Mouse (Mus musculus): ENCODE measurements at regions not wholly inside any gene's neighbourhood (a gene's known extent, or its start where the extent isn't known, plus 50 kb on each side); places are given as distances from the start of the nearest gene placed in this dataset.

- no peak for DNase-seq (ENCODE audit: low read depth in 1 of 2, low spot score in 2 of 2)
Observed at GRCm38 (mm10) chr1:76866304-76866968, 648.5 kb downstream of the Epha4 start.

- no peak for DNase-seq (ENCODE audit: low read depth in 1 of 2, low spot score in 2 of 2)
Observed at GRCm38 (mm10) chr1:76873207-76873606, 641.7 kb downstream of the Epha4 start.

- DNase-seq (ENCODE audit: low read depth in 1 of 2, low spot score in 2 of 2): no peak
Observed at GRCm38 (mm10) chr1:76880111-76880782, 634.6 kb downstream of the Epha4 start.

- DNase-seq (ENCODE audit: low read depth in 1 of 2, low spot score in 2 of 2): no peak
Observed at GRCm38 (mm10) chr1:76880783-76881145, 634.1 kb downstream of the Epha4 start.

- DNase-seq (ENCODE audit: low read depth in 1 of 2, low spot score in 2 of 2): no peak
Observed at GRCm38 (mm10) chr1:76896152-76896864, 618.6 kb downstream of the Epha4 start.

- no peak for DNase-seq (ENCODE audit: low read depth in 1 of 2, low spot score in 2 of 2)
Observed at GRCm38 (mm10) chr1:76897431-76897830, 617.5 kb downstream of the Epha4 start.

- no peak for DNase-seq (ENCODE audit: low read depth in 1 of 2, low spot score in 2 of 2)
Observed at GRCm38 (mm10) chr1:76911472-76911871, 603.4 kb downstream of the Epha4 start.

- no peak for DNase-seq (ENCODE audit: low read depth in 1 of 2, low spot score in 2 of 2)
Observed at GRCm38 (mm10) chr1:76919541-76919940, 595.3 kb downstream of the Epha4 start.

- no peak for DNase-seq (ENCODE audit: low read depth in 1 of 2, low spot score in 2 of 2)
Observed at GRCm38 (mm10) chr1:76920634-76921033, 594.3 kb downstream of the Epha4 start.

GRCm38 (mm10) chr1:76927041-76927440 is 587.8 kb downstream of the Epha4 start:
- no peak for DNase-seq (ENCODE audit: low read depth in 1 of 2, low spot score in 2 of 2)

GRCm38 (mm10) chr1:76928035-76928434 is 586.9 kb downstream of the Epha4 start:
- DNase-seq (ENCODE audit: low read depth in 1 of 2, low spot score in 2 of 2): no peak

GRCm38 (mm10) chr1:76933460-76933859 is 581.4 kb downstream of the Epha4 start:
- no peak for DNase-seq (ENCODE audit: low read depth in 1 of 2, low spot score in 2 of 2)

GRCm38 (mm10) chr1:76942730-76943129 is 572.2 kb downstream of the Epha4 start:
- DNase-seq (ENCODE audit: low read depth in 1 of 2, low spot score in 2 of 2): no peak

GRCm38 (mm10) chr1:76944046-76944445 is 570.8 kb downstream of the Epha4 start:
- DNase-seq (ENCODE audit: low read depth in 1 of 2, low spot score in 2 of 2): no peak

- DNase-seq (ENCODE audit: low read depth in 1 of 2, low spot score in 2 of 2): no peak
Observed at GRCm38 (mm10) chr1:76955031-76955430, 559.9 kb downstream of the Epha4 start.

GRCm38 (mm10) chr1:76957411-76957810 is 557.5 kb downstream of the Epha4 start:
- no peak for DNase-seq (ENCODE audit: low read depth in 1 of 2, low spot score in 2 of 2)

- no peak for DNase-seq (ENCODE audit: low read depth in 1 of 2, low spot score in 2 of 2)
Observed at GRCm38 (mm10) chr1:76958706-76959105, 556.2 kb downstream of the Epha4 start.

GRCm38 (mm10) chr1:76972454-76972853 is 542.4 kb downstream of the Epha4 start:
- no peak for DNase-seq (ENCODE audit: low read depth in 1 of 2, low spot score in 2 of 2)

- no peak for DNase-seq (ENCODE audit: low read depth in 1 of 2, low spot score in 2 of 2)
Observed at GRCm38 (mm10) chr1:76975077-76975945, 539.6 kb downstream of the Epha4 start.

GRCm38 (mm10) chr1:76980498-76981152 is 534.3 kb downstream of the Epha4 start:
- no peak for DNase-seq (ENCODE audit: low read depth in 1 of 2, low spot score in 2 of 2)

GRCm38 (mm10) chr1:76993776-76994175 is 521.1 kb downstream of the Epha4 start:
- no peak for DNase-seq (ENCODE audit: low read depth in 1 of 2, low spot score in 2 of 2)
